Mouse (Mus musculus) MEL (cell line): ENCODE measurements around the gene Qrich1.

Experiments
- CTCF ChIP-seq, 3 experiments: IDR thresholded peaks in 2 of 3; conservative IDR thresholded peaks in 1 of 3; 2 replicates each; pipeline ENCODE4 v1.5.1; 2011 to 2012; ENCODE audit warnings: low read length in 3 of 3, low read depth in 2 of 3, mild to moderate bottlenecking in 2 of 3, improper control_type of control experiment in 1 of 3, inconsistent platforms in 1 of 3, mixed read lengths in 1 of 3, moderate library complexity in 1 of 3; ENCODE audit not compliant: control insufficient read depth in 1 of 3, insufficient read depth in 1 of 3, poor library complexity in 1 of 3, severe bottlenecking in 1 of 3
- ELF1 ChIP-seq: IDR thresholded peaks from 2 replicates; pipeline ENCODE4 v1.6.1; 2014; ENCODE audit warnings: low read depth, mild to moderate bottlenecking, inconsistent platforms, low read length, improper control_type of control experiment, moderate library complexity
- EP300 ChIP-seq, 2 experiments: IDR thresholded peaks; 2 replicates each; pipeline ENCODE4 v1.6.1; 2011; ENCODE audit warnings: improper control_type of control experiment in 2 of 2, low read length in 2 of 2, low read depth in 1 of 2, mild to moderate bottlenecking in 1 of 2
- GABPA ChIP-seq: IDR thresholded peaks from 2 replicates; pipeline ENCODE4 v1.6.1; 2012; ENCODE audit warnings: low read depth, mild to moderate bottlenecking, inconsistent platforms, low read length, improper control_type of control experiment, moderate library complexity
- GATA1 ChIP-seq: IDR thresholded peaks from 2 replicates; pipeline ENCODE4 v1.6.1; 2011; ENCODE audit warnings: low read depth, low read length, improper control_type of control experiment
- HCFC1 ChIP-seq: IDR thresholded peaks from 2 replicates; pipeline ENCODE4 v1.6.1; 2012; ENCODE audit warnings: low read depth, mild to moderate bottlenecking, inconsistent platforms, low read length, improper control_type of control experiment, moderate library complexity
- MAZ ChIP-seq: IDR thresholded peaks from 2 replicates; pipeline ENCODE4 v1.6.1; 2012; ENCODE audit warnings: low read depth, mild to moderate bottlenecking, inconsistent platforms, low read length, improper control_type of control experiment
- MEF2A ChIP-seq: IDR thresholded peaks from 2 replicates; pipeline ENCODE4 v1.6.1; 2014; ENCODE audit warnings: low read depth, mild to moderate bottlenecking, inconsistent platforms, low read length, improper control_type of control experiment; ENCODE audit not compliant: poor library complexity, insufficient replicate concordance, severe bottlenecking; ENCODE audit errors: extremely low read depth
- POLR2A ChIP-seq, 2 experiments: IDR thresholded peaks; 2 replicates each; pipeline ENCODE4 v1.6.1; 2011 to 2012; ENCODE audit warnings: low read length in 2 of 2, mild to moderate bottlenecking in 2 of 2, control low read depth in 1 of 2, improper control_type of control experiment in 1 of 2, low read depth in 1 of 2, moderate library complexity in 1 of 2; ENCODE audit not compliant: control insufficient read depth in 1 of 2, insufficient read depth in 1 of 2, poor library complexity in 1 of 2
- TAL1 ChIP-seq: IDR thresholded peaks from 2 replicates; pipeline ENCODE4 v1.6.1; 2012; ENCODE audit warnings: mild to moderate bottlenecking, inconsistent platforms, low read length, moderate library complexity, mixed read lengths
- TBP ChIP-seq: IDR thresholded peaks from 2 replicates; pipeline ENCODE4 v1.8.0; 2011; ENCODE audit warnings: low read depth, low read length, improper control_type of control experiment
- TCF12 ChIP-seq: IDR thresholded peaks from 2 replicates; pipeline ENCODE4 v1.6.1; 2014; ENCODE audit warnings: low read depth, mild to moderate bottlenecking, inconsistent platforms, low read length, improper control_type of control experiment, moderate library complexity
- USF1 ChIP-seq: IDR thresholded peaks from 2 replicates; pipeline ENCODE4 v1.6.1; 2014; ENCODE audit warnings: low read depth, mild to moderate bottlenecking, inconsistent platforms, low read length, improper control_type of control experiment, moderate library complexity
- ZC3H11A ChIP-seq: IDR thresholded peaks from 2 replicates; pipeline ENCODE4 v1.6.1; 2012; ENCODE audit warnings: low read depth, mild to moderate bottlenecking, inconsistent platforms, low read length, improper control_type of control experiment

DNA sequence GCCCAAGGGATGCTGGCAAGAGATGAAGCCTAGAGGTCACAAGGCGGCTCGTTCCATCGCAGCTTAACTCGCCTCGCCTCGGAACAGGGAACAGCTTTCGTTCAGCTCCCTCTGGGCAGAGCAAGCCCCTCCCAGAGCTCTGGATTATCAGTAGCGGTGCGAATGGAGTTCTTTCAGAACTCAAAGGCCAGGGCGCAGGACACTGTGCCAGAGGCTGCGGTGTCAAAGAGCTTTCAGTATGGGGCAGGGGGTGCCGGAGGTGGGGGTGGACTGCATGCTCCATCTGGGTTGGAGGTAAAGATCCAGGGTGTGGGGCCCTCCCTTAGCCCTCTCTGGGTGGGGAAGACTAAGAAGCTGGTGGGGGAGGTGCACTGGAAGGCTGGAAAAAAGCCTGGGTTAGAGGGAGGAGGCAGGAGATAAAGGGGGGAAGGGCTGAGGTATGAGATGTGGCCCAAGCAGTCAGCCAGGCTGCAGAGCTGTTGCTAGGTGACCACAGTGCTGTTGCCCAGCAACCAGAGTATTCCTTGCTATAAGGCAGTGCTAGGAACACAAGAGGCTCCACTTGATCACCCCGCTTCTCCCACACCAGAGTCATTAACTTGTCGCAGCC lies 71.1 kb downstream of the Qrich1 start:
- TF ChIP-seq TBP (no peak), EP300 (IDR thresholded peaks at IDR 0.05; ENCODE audit: low read depth in 1 of 2, low read length in 2 of 2) (no peak), CTCF (IDR thresholded peaks at IDR 0.05 in 2 of 3, conservative IDR thresholded peaks at IDR 0.05 in 1 of 3; ENCODE audit: control insufficient read depth in 1 of 3, insufficient read depth in 1 of 3, low read depth in 2 of 3, low read length in 3 of 3, poor library complexity in 1 of 3, severe bottlenecking in 1 of 3) (no peak), TCF12 (no peak), GATA1 (no peak), ZC3H11A (no peak), GABPA (no peak), HCFC1 (no peak), POLR2A (IDR thresholded peaks at IDR 0.05; ENCODE audit: control insufficient read depth in 1 of 2, insufficient read depth in 1 of 2, low read depth in 1 of 2, low read length in 2 of 2, poor library complexity in 1 of 2) (no peak), ELF1 (no peak), MEF2A (no peak), TAL1 (no peak), USF1 (no peak), MAZ (no peak)
